Mouse (Mus musculus) adrenal gland (tissue): ENCODE data around the gene Sfn.
"Not testable (repeated sequence)": the region's sequence is repeated elsewhere in the genome, so short reads cannot be mapped to it uniquely, and the experiment has no call there.

Source experiments
- intact Hi-C: fragments of 180-260 bp; cut with DNase I; formaldehyde crosslinking; loops from one replicate; pipeline ENCODE4 v1.15.1; 2025
- long read RNA-seq, 2 experiments: library from polyadenylated mRNA; unstranded; transcript quantifications; one replicate each; pipeline ENCODE4 v2.0.0; 2020; ENCODE audit warnings: borderline replicate concordance in 1 of 2; ENCODE audit not compliant: insufficient replicate concordance in 1 of 2

Gene Sfn
- long read RNA-seq, experiment 1, result 0 reads
- long read RNA-seq, experiment 2, partial matches to known transcripts, result 0 of 1 reads
- long read RNA-seq, experiment 2, other reads (novel, unspliced or antisense), result 0 of 1 reads

DNA sequence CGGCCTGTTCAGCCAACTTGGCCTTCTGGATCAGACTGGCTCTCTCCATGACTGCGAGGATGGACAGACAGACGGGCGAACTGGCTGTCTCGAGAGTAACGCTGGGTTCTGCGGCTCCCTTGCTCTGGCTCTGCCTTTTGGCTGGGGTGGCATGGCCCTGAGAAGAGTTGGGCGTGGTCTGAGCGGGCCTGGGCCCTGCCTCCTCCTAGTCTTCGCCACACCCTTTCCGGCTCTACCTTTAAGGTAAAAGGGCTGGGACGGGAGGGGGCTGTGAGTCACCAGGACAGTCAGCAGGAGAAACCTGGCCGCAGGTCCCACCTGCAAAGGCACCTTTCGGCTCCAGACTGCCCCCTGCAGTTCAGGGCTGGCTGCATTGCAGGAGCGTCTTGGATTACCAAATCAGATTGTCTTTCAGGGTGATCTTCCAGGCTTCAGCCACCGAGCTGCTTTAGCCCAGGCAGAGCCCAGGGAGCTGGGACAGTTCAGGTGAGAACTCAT is at the start of gene Sfn:
Gene Sfn, minus strand, starts transcription at position 448 of the 498 bp plus-strand sequence.
- intact Hi-C loops, result no loop called here

GRCm38 (mm10) chr4:133651445-133651844 is 49.5 kb upstream of the Sfn start:
- intact Hi-C loops, result loop anchor here (5.0 kb wide), 1 partner anchor 59 kb away; no protein-coding TSS in a partner anchor

- intact Hi-C loops, result loop anchor here (5.0 kb wide), 1 partner anchor 58 kb away; no protein-coding TSS in a partner anchor
Observed at GRCm38 (mm10) chr4:133649989-133650699, 48.2 kb upstream of the Sfn start, which contains the start of gene Zdhhc18. Zdhhc18 (minus strand) TSS chr4:133650154.

DNA sequence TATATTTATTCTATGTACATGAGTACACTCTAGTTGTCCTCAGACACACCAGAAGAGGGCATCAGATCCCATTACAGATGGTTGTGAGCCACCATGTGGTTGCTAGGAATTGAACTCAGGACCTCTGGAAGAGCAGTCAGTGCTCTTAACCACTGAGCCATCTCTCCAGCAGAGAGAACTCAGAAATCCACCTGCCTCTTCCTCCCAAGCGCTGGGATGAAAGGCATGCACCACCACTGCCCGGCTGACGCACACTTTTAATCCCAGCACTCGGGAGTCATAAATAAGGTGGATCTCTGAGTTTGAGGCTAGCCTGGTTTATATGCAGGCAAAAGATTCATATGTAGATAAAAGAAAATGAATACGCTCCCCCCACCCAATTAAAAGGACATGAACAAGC is 47.5 kb upstream of the Sfn start:
- intact Hi-C loops, result not testable (repeated sequence)

GRCm38 (mm10) chr4:133645680-133646079 is 43.7 kb upstream of the Sfn start:
- intact Hi-C loops, result no loop called here

DNA sequence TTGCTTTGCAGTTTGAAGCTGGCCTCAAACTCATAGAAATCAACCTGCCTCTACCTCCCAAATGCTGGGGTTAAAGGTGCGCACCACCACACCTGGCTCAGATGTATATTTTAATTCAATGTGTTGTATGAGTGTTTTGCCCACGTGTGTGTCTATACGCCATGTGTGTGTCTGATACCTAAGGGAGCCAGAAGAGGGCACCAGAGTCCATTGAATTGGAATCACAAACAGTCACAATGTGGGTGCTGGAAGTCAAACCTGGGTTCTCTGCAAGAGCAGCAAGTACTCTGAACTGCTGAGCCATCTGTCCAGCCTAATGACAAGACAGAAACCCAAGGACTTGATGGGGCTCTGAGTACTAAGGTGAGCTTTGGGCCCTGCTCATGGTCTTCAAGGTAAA is 43.2 kb upstream of the Sfn start:
- intact Hi-C loops, result no loop called here

- intact Hi-C loops, result no loop called here
Observed at GRCm38 (mm10) chr4:133634043-133634410, 32.1 kb upstream of the Sfn start.

DNA sequence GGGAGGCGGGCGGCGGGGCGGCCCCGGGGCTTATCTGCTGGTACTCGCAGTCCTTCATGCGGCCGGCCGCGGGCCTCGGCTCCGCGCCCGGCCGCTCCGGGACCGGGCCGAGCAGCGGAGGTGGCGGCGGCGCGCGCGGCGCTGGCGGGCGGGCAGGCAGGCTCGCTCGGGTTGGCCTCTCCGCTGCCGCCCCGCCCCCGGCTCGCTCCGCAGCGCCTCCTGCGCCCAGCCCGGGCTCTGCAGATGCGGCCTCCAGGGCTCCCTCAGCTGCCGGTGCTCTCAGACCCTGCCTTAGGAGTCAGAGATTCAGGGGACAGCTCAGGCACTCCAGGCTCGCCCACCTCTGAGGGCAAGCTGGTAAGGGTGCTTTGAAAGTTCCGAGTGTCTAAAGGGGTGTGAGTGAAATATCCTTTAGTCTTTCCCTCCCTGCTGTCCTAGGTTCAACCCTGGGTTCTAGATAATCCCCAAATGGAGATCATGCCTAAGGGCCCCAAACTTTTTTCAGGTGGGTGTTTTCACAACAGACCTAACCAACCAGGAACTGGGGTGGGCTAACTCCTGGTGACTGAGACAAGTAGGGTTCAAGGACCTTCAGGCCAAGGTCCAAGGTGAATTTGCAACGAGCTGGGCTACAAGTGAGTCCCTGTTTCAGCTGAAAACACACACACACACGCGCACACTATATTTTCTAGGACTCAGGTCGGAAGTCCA is 31.5 kb upstream of the Sfn start:
- intact Hi-C loops, result no loop called here

DNA sequence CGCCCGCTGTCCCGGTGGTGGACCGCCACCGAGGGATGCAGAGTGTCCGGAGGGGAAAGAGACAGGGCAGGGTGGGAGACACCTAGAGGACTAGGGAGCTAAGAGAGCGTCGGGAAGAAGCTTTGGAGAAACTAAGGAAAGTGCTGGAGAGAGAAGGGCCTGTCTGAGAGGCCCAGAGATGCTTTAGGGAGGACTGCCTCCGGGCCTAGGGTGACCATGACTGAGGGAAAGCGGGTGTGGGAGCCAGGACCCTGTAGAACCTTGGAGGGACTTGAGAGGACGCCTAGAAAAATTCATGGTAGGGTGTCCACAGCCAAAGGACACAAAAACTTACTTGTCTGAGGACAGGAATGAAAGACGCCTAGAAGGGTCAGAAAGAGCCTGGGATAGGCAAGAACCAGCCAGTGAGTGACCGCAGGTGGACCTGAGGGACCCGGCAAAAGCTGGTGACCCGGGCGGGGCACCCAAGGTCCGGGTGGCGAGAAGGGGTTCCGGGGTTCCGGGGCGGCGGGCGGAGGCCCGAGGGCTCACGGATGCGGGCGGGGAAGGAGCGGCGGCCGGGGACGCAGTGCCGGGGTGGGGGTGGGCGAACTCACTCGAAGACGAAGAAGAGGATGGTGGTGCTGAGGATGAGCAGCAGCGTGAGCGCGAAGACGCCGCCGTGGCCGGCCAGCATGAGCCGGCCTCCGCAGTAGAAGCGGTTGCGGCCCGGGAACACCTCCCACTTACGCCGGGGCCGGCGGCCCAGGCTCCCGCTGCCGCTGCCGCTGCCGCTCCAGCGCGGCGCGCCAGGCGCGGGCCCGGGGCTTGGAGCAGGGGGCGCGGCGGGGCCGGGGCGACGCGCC is 30.7 kb upstream of the Sfn start:
- intact Hi-C loops, result no loop called here

DNA sequence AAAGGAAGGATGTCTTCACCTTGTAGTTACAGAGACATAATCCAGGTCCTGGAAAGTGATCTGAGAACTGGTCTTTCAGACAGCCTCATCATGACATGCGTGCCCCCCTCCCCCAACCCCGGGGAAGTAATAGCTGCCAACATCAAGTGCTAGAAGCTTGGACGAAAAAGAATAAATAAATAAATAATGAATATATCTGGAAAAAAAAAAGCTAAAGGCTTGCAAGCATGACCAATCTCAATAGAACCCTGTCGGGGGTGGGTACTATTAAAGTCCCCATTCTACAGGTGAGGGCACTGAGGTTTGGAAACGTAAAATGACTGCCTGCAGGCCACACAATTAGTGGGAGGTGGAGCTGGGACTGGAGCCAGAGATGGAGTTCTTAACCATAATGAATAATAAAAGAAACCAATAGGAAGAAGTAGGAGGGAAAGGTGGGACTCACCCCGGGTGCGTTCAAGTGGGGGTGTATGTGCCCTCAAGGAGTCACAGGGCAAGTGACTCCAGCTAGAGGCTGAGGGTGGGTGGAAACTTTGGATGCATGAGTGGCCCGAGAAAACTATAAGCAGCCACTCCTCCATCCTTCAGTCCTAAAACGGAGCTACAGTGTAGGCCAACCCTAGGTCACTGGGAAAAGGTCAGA is 29.9 kb upstream of the Sfn start:
- intact Hi-C loops, result no loop called here

DNA sequence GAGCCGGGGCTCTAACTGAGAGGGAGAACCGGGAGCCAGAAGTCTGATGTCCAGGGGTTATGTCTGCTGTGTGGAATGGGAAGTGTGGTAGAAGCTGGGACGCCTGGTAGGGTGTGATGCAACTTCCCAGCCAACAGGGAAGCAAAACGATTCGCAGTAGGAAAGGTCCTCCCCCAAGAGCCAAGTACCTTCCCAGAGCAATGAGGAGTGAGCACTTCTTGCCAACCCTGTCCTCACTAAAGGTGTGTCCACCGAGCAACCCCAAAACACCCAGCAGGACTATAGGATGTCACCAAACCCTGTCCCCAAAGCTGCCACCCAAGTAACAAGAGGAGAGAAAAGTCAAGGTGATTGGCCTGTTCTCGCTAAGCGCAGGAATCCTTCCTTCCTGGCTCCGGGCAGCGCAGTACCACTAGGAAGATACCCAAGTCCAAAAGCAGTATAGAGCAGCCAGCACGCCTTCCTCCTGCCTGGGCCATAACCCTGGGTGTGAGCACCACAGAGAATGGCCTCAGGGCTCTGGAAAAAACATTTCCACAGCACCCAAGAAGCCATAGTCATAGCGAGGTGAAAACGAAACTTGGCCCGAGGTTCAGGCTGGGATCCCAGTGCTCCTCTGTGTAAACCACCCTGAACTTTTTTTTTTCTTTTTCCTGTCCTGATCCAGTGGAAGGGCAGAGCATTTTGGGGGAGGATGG is 29.3 kb upstream of the Sfn start:
- intact Hi-C loops, result no loop called here

- intact Hi-C loops, result no loop called here
Observed at GRCm38 (mm10) chr4:133630326-133630920, 28.5 kb upstream of the Sfn start.

GRCm38 (mm10) chr4:133629191-133629590 is 27.2 kb upstream of the Sfn start:
- intact Hi-C loops, result no loop called here

GRCm38 (mm10) chr4:133628517-133628916 is 26.5 kb upstream of the Sfn start:
- intact Hi-C loops, result no loop called here

DNA sequence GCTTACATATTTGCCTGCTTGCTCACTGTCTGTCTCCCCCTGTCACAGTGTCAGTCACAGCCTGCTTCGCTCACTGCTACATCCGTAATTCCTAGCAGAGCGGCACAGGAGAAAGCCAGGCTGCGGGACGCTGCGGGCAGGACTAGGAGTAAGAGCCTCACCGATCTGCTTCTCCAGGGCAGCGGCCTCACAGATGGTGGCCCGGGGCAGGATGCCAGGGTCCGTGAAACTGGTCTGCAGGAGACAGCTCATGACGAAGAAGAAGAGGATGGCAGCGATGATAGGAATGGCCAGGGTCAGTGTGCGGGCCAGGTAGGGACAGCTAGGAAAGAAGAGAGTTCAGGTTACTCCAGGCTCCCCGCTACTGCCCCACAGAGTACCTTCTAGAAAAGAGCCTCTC is 25.1 kb upstream of the Sfn start:
- intact Hi-C loops, result no loop called here

DNA sequence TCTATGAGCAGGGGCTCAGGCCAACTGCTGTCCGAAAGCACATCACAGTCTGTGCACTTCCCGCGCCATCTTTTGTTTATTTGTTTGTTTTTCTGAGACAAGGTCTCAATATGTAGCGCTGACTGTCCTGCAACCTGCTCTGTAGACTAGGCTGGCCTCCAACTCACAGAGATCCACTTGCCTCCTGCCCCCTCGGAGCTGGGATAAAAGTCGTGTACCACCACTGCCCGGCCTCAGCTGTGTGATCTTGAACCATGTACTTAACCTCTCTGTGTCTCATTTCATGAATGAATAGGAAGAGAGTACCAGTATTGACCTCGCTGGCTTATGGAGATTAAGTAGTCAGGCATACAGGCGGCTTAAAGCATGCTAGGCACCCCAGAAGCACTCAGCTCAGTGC is 24.7 kb upstream of the Sfn start:
- intact Hi-C loops, result no loop called here

DNA sequence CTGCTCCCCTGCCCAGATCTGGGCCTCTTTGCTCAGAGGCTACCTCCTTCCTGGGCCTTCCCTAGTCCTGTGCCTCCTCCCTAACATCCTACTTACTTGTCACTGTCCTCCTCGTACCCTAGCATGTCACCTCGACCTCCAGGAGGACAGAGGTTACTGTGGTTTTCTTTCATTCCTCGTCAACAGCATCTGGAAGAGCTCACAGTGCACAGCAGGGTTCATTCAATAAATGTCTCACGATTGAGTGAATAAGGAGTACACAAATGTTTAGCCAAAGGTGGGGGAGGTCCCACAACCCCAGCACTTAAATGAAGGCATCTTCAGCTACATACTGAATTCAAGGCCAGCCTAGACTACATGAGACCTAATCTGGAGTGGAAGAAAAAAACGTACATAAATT is 24.3 kb upstream of the Sfn start:
- intact Hi-C loops, result no loop called here

DNA sequence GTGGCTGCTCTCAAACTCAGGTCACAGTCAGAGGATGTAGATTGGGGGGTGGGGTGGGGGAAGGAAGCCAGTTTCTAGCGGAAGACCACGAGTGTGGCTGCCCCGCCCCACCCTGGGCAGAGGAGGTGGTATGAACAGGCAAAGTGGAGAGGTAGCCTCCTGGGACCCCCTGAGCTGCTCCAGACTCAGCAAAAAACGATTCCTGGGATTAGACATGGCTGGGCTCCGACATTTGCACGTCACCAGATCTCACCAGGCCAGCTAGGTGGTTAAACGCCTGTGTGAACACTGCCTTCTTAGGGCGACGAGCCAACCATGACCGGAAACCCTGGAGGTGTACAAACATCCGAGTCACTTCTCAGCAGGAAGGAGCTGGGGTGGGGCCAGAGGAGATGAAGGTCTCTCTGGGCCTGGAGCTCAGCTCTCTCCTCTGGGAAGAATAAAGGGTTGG is 23.7 kb upstream of the Sfn start:
- intact Hi-C loops, result no loop called here

DNA sequence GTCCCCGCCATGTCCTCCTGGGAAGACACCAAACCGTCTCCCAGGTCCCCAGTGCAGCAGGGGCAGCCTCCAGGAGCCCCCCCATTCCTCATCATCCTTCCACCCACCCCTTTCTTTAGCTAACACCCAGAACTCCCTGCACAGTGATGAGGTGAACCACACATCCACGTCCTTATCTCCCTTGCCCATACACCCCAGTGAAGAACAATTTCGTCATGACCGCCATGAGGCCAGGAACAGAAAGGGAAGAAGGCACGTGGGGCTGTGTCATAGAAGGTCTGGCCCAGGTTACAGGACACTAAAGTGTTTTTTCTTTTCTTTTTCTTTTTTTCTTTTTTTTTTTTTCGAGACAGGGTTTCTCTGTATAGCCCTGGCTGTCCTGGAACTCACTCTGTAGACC is 22.9 kb upstream of the Sfn start:
- intact Hi-C loops, result no loop called here

DNA sequence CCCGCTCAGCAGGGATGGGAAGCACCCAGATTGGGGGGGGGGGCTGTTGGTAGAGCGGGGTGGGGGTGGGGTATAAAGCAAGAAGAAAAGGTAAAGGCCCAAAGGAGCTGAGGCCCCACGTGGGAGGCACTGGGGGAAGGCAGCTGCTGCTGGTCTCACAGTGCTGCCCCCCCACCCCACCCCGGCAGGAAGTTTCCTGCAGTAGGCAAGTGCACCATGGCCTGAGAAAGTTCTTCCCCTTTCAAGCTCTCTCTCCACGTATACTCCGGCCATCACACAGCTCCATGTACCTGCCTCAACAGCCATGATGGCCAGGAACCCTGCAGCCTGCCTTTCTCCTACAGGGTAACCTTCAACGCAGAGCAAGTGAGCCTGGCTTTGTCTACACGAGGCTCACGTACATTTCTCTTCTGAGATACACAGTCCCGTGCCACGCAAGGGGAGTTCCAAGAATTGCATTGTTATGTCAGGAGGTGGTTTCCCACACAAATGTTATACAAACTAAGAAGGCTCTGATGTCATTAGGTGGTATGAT is 20.3 kb upstream of the Sfn start:
- intact Hi-C loops, result no loop called here
